In genomic region chr2:30417595-30418165, GRCm38 (mm10) we compare ENCODE assay signal across 11 mouse cellular contexts. TPM values are rescaled to one million over a fixed set of nuclear protein-coding genes. Genes with fewer than 3 reads are reported as not detected.
DNase-seq lines count a peak whose midpoint lies in the region; ATAC-seq lines count a peak whose summit lies in the region.
"Had no signal": no experiment of that assay in that cellular context is flagged by ENCODE, and none has a peak within 500 bp of the region (broad histone marks: within the 10 kb centered on the region; RNA-seq: fewer than 3 reads in every experiment).

No protein-coding gene starts in this region.

- no peaks in the 10 kb centered on the region for H3K27me3 ChIP-seq in heart, embryonic 13.5 days (replicated peaks)
- no peaks in the 10 kb centered on the region for H3K27me3 ChIP-seq in neural tube, embryonic 12.5 days (replicated peaks)
- H3K27me3 ChIP-seq in hindbrain, embryonic 15.5 days = no peaks in the 10 kb centered on the region
- H3K27me3 ChIP-seq in neural tube, embryonic 14.5 days (ENCODE audit: control insufficient read depth, insufficient read depth, low read length) = no peaks in the 10 kb centered on the region

- H3K36me3 ChIP-seq in heart, embryonic 13.5 days = peaks cover 9% of the 10 kb centered on the region
- H3K36me3 ChIP-seq in neural tube, embryonic 12.5 days = no peaks in the 10 kb centered on the region
- no peaks in the 10 kb centered on the region for H3K36me3 ChIP-seq in hindbrain, embryonic 15.5 days
- H3K36me3 ChIP-seq in neural tube, embryonic 14.5 days (ENCODE audit: control insufficient read depth, insufficient read depth, low read length) = no peaks in the 10 kb centered on the region

- no peak for ATAC-seq in heart, embryonic 13.5 days (ENCODE audit: extremely low read depth, insufficient number of reproducible peaks, low FRiP score, low TSS enrichment)
- ATAC-seq in neural tube, embryonic 12.5 days (ENCODE audit: low FRiP score, low read depth) = no peak
- no peak for ATAC-seq in hindbrain, embryonic 15.5 days (ENCODE audit: low FRiP score, low read depth)
- no peak for ATAC-seq in neural tube, embryonic 14.5 days (ENCODE audit: low read depth)
- ATAC-seq: intestine, postnatal 0 days; lung, postnatal 0 days had no signal

- peak overlapping the region; percentile 95 for H3K9ac ChIP-seq in heart, embryonic 13.5 days
- no peak overlapping the region; the same call in 1 of the 2 replicates for H3K9ac ChIP-seq in neural tube, embryonic 12.5 days
- no peak overlapping the region for H3K9ac ChIP-seq in hindbrain, embryonic 15.5 days
- no peak overlapping the region for H3K9ac ChIP-seq in neural tube, embryonic 14.5 days (replicated peaks; ENCODE audit: low read depth, low read length)

- no peaks in the 10 kb centered on the region for H3K9me3 ChIP-seq in heart, embryonic 13.5 days
- no peaks in the 10 kb centered on the region for H3K9me3 ChIP-seq in neural tube, embryonic 12.5 days
- no peaks in the 10 kb centered on the region for H3K9me3 ChIP-seq in hindbrain, embryonic 15.5 days
- no peaks in the 10 kb centered on the region for H3K9me3 ChIP-seq in neural tube, embryonic 14.5 days (ENCODE audit: control insufficient read depth, low read length)

- peak overlapping the region; percentile 74 for H3K4me2 ChIP-seq in heart, embryonic 13.5 days
- peak overlapping the region; percentile 41 for H3K4me2 ChIP-seq in neural tube, embryonic 12.5 days (replicated peaks)
- peak overlapping the region; percentile 60 for H3K4me2 ChIP-seq in hindbrain, embryonic 15.5 days
- H3K4me2 ChIP-seq in neural tube, embryonic 14.5 days (ENCODE audit: low read depth, low read length) = peak overlapping the region; percentile 1; the same call in 1 of the 2 replicates

- peak overlapping the region; percentile 85; the same call in 1 of the 2 replicates for H3K4me3 ChIP-seq in heart, embryonic 13.5 days
- H3K4me3 ChIP-seq in neural tube, embryonic 12.5 days = no peak overlapping the region
- 0 out of 2 replicates have a peak overlapping the region, but pooled peaks have one; percentile 5 for H3K4me3 ChIP-seq in hindbrain, embryonic 15.5 days
- H3K4me3 ChIP-seq in neural tube, embryonic 14.5 days (ENCODE audit: low read depth, low read length) = no peak overlapping the region

- H3K27ac ChIP-seq in heart, embryonic 13.5 days (replicated peaks) = peak overlapping the region; percentile 82; the same call in 1 of the 2 replicates
- H3K27ac ChIP-seq in neural tube, embryonic 12.5 days = no peak overlapping the region
- no peak overlapping the region; the same call in 1 of the 2 replicates for H3K27ac ChIP-seq in hindbrain, embryonic 15.5 days (replicated peaks)
- no peak overlapping the region for H3K27ac ChIP-seq in neural tube, embryonic 14.5 days (ENCODE audit: low read depth, low read length)

- DNase-seq in heart, adult 8-10 months (ENCODE audit: low spot score) = no peak
- DNase-seq in neural tube, embryonic 10.5 days (ENCODE audit: extremely low spot score, low spot score) = no peak
- DNase-seq in testis, postnatal 14 days (ENCODE audit: low spot score) = no peak
- DNase-seq in adrenal gland, adult 8-10 months = no peak
- DNase-seq: right cerebral cortex, adult 18-20 months had no signal

- H3K4me1 ChIP-seq in heart, embryonic 13.5 days = peaks cover 50% of the 10 kb centered on the region
- peaks cover 42% of the 10 kb centered on the region for H3K4me1 ChIP-seq in neural tube, embryonic 12.5 days
- peaks cover 53% of the 10 kb centered on the region for H3K4me1 ChIP-seq in hindbrain, embryonic 15.5 days (replicated peaks)
- peaks cover 27% of the 10 kb centered on the region for H3K4me1 ChIP-seq in neural tube, embryonic 14.5 days (ENCODE audit: control insufficient read depth, insufficient read depth, low read length)

- WGBS in heart, embryonic 13.5 days = 65% methylated on average over 5 of the region's 5 CpGs
- 74% methylated on average over 5 of the region's 5 CpGs for WGBS in neural tube, embryonic 12.5 days
- 68% methylated on average over 5 of the region's 5 CpGs for WGBS in hindbrain, embryonic 15.5 days
- WGBS in neural tube, embryonic 14.5 days = 67% methylated on average over 5 of the region's 5 CpGs

RNA-seq across cellular contexts. Expression of gene Ptpa, which starts 1.8 kb away (rescaled TPM):
- 100.0 and 109 TPM in 2 replicates for polyA plus RNA-seq in heart, embryonic 13.5 days (2015; fragmentation: Nextera tagmentation; extraction: Ambion mirVana)
- 100 to 1,000 TPM in 1 of 4 experiments, 10 to 100 TPM in 3; 74.6 to 100 (median 83.0) TPM for total RNA-seq in heart, adult 8-10 months (2022)
- polyA plus RNA-seq in neural tube, embryonic 12.5 days (2016; fragmentation: Nextera tagmentation; extraction: Ambion mirVana) = 129 and 135 TPM in 2 replicates
- 138 and 150 TPM in 2 replicates for polyA plus RNA-seq in hindbrain, embryonic 15.5 days (2015; fragmentation: Nextera tagmentation; extraction: Ambion mirVana)
- polyA plus RNA-seq in neural tube, embryonic 14.5 days (2014; fragmentation: Nextera tagmentation; extraction: Ambion mirVana) = 65.8 and 70.7 TPM in 2 replicates
- total RNA-seq in adrenal gland, adult 8-10 months (2022) = 100 to 1,000 TPM; 135 to 153 (median 141) TPM

RNA-seq across cellular contexts. Expression of gene Crat, which starts 2.1 kb away (rescaled TPM):
- 74.5 and 76.8 TPM in 2 replicates for polyA plus RNA-seq in heart, embryonic 13.5 days (2015; fragmentation: Nextera tagmentation; extraction: Ambion mirVana)
- total RNA-seq in heart, adult 8-10 months (2022) = 100 to 1,000 TPM; 490 to 636 (median 559) TPM
- polyA plus RNA-seq in neural tube, embryonic 12.5 days (2016; fragmentation: Nextera tagmentation; extraction: Ambion mirVana) = 26.0 and 27.7 TPM in 2 replicates
- polyA plus RNA-seq in hindbrain, embryonic 15.5 days (2015; fragmentation: Nextera tagmentation; extraction: Ambion mirVana) = 25.7 and 29.5 TPM in 2 replicates
- polyA plus RNA-seq in neural tube, embryonic 14.5 days (2014; fragmentation: Nextera tagmentation; extraction: Ambion mirVana) = 27.7 and 32.4 TPM in 2 replicates
- 100 to 1,000 TPM in 1 of 4 experiments, 10 to 100 TPM in 3; 59.0 to 122 (median 95.3) TPM for total RNA-seq in adrenal gland, adult 8-10 months (2022)

RNA-seq across cellular contexts. Expression of gene Dolpp1, which starts 25.6 kb away (rescaled TPM):
- 18.8 and 23.2 TPM in 2 replicates for polyA plus RNA-seq in heart, embryonic 13.5 days (2015; fragmentation: Nextera tagmentation; extraction: Ambion mirVana)
- 1 to 10 TPM; 5.7 to 9.8 (median 7.9) TPM for total RNA-seq in heart, adult 8-10 months (2022)
- 51.9 and 52.3 TPM in 2 replicates for polyA plus RNA-seq in neural tube, embryonic 12.5 days (2016; fragmentation: Nextera tagmentation; extraction: Ambion mirVana)
- 59.0 and 60.4 TPM in 2 replicates for polyA plus RNA-seq in hindbrain, embryonic 15.5 days (2015; fragmentation: Nextera tagmentation; extraction: Ambion mirVana)
- 51.5 and 57.7 TPM in 2 replicates for polyA plus RNA-seq in neural tube, embryonic 14.5 days (2014; fragmentation: Nextera tagmentation; extraction: Ambion mirVana)
- 10 to 100 TPM; 18.0 to 24.2 (median 19.8) TPM for total RNA-seq in adrenal gland, adult 8-10 months (2022)

RNA-seq across cellular contexts. Expression of gene Miga2, which starts 53.6 kb away (rescaled TPM):
- 28.9 and 31.4 TPM in 2 replicates for polyA plus RNA-seq in heart, embryonic 13.5 days (2015; fragmentation: Nextera tagmentation; extraction: Ambion mirVana)
- 10 to 100 TPM; 66.5 to 76.0 (median 71.4) TPM for total RNA-seq in heart, adult 8-10 months (2022)
- polyA plus RNA-seq in neural tube, embryonic 12.5 days (2016; fragmentation: Nextera tagmentation; extraction: Ambion mirVana) = 28.5 and 31.8 TPM in 2 replicates
- polyA plus RNA-seq in hindbrain, embryonic 15.5 days (2015; fragmentation: Nextera tagmentation; extraction: Ambion mirVana) = 35.0 and 36.0 TPM in 2 replicates
- polyA plus RNA-seq in neural tube, embryonic 14.5 days (2014; fragmentation: Nextera tagmentation; extraction: Ambion mirVana) = 28.9 and 30.9 TPM in 2 replicates
- 100 to 1,000 TPM in 1 of 4 experiments, 10 to 100 TPM in 3; 80.6 to 104 (median 91.1) TPM for total RNA-seq in adrenal gland, adult 8-10 months (2022)

RNA-seq across cellular contexts. Expression of gene Ier5l, which starts 56.3 kb away (rescaled TPM):
- 0.96 and 1.0 TPM in 2 replicates for polyA plus RNA-seq in heart, embryonic 13.5 days (2015; fragmentation: Nextera tagmentation; extraction: Ambion mirVana)
- total RNA-seq in heart, adult 8-10 months (2022) = 1 to 10 TPM; 2.4 to 5.0 (median 4.3) TPM
- 5.7 and 5.8 TPM in 2 replicates for polyA plus RNA-seq in neural tube, embryonic 12.5 days (2016; fragmentation: Nextera tagmentation; extraction: Ambion mirVana)
- 2.7 and 2.9 TPM in 2 replicates for polyA plus RNA-seq in hindbrain, embryonic 15.5 days (2015; fragmentation: Nextera tagmentation; extraction: Ambion mirVana)
- 2.3 and 2.6 TPM in 2 replicates for polyA plus RNA-seq in neural tube, embryonic 14.5 days (2014; fragmentation: Nextera tagmentation; extraction: Ambion mirVana)
- total RNA-seq in adrenal gland, adult 8-10 months (2022) = 1 to 10 TPM; 3.8 to 7.7 (median 6.8) TPM

Comparison
In these comparisons a context has a peak if more than half of its experiments do, and no peak if none do; other contexts are left out.
1. H3K4me2 ChIP-seq: peak in every context shown above with its lines; median percentile 74 in heart, embryonic 13.5 days; 60 in hindbrain, embryonic 15.5 days; 41 in neural tube, embryonic 12.5 days; 1 in neural tube, embryonic 14.5 days.
2. H3K4me3 ChIP-seq: peak in heart, embryonic 13.5 days (single experiment) and hindbrain, embryonic 15.5 days (single experiment); none in neural tube, embryonic 12.5 days (single experiment) and neural tube, embryonic 14.5 days (single experiment).